Mouse (Mus musculus) intestine, postnatal 0 days (tissue): ENCODE results near the gene Gm17657. TPM values are rescaled to one million over a fixed set of nuclear protein-coding genes. Genes with fewer than 3 reads are reported as not detected.

Experiments used
- ATAC-seq: fragments of 200-750 bp; cut with Nextera tagmentation; 2 replicates; pipeline ENCODE4 v1.8.0; 2017; ENCODE audit warnings: mild to moderate bottlenecking, moderate TSS enrichment, moderate library complexity
- H3K27ac ChIP-seq: fragments of 300-500 bp; sonication (generic); 2 replicates; pipeline ENCODE4 v1.5.1; 2014; ENCODE audit warnings: mild to moderate bottlenecking, low read depth, low read length, moderate library complexity
- H3K27me3 ChIP-seq: fragments of 300-500 bp; sonication (generic); replicated peaks from 2 replicates; pipeline ENCODE4 v1.6.1; 2014; ENCODE audit warnings: low read length, mixed read lengths; ENCODE audit not compliant: control insufficient read depth, insufficient read depth
- H3K36me3 ChIP-seq: fragments of 300-500 bp; sonication (generic); 2 replicates; pipeline ENCODE4 v1.6.1; 2014; ENCODE audit warnings: mild to moderate bottlenecking, moderate library complexity; ENCODE audit not compliant: control insufficient read depth, insufficient read depth
- H3K4me1 ChIP-seq: fragments of 300-500 bp; sonication (generic); replicated peaks from 2 replicates; pipeline ENCODE4 v1.6.1; 2014; ENCODE audit warnings: antibody characterized with exemption, low read length, mixed read lengths; ENCODE audit not compliant: control insufficient read depth, insufficient read depth
- H3K4me2 ChIP-seq: fragments of 300-500 bp; sonication (generic); replicated peaks from 2 replicates; pipeline ENCODE4 v1.6.1; 2014; ENCODE audit warnings: low read depth, mild to moderate bottlenecking, moderate library complexity
- H3K4me3 ChIP-seq: fragments of 300-500 bp; sonication (generic); 2 replicates; pipeline ENCODE4 v1.5.1; 2014; ENCODE audit warnings: low read depth, low read length
- H3K9ac ChIP-seq: fragments of 300-500 bp; sonication (generic); 2 replicates; pipeline ENCODE4 v1.6.1; 2014; ENCODE audit warnings: mild to moderate bottlenecking, low read depth, low read length
- H3K9me3 ChIP-seq: fragments of 300-500 bp; sonication (generic); 2 replicates; pipeline ENCODE4 v1.6.1; 2016; ENCODE audit warnings: mixed run types; ENCODE audit not compliant: control insufficient read depth
- CTCF ChIP-seq: sonication (generic); IDR thresholded peaks from 2 replicates; pipeline ENCODE4 v1.5.1; 2016; ENCODE audit warnings: low read depth, mild to moderate bottlenecking, control low read depth, antibody characterized with exemption, moderate library complexity
- WGBS: fragments of 180-500 bp; shearing (Covaris S2); extraction: QIAGEN DNeasy Blood & Tissue Kit; methylation state at CpG from one replicate; pipeline ENCODE4 v1.1.7; 2014; 5-methylcytosine and 5-hydroxymethylcytosine counted together
- microRNA-seq: library from miRNA; unstranded; fragments of <30 nt; microRNA quantifications from one replicate; pipeline ENCODE4, GENCODE M21; 2016
- polyA plus RNA-seq: library from polyadenylated mRNA; unstranded; fragments of >200 nt; fragmentation: Nextera tagmentation; extraction: Ambion mirVana; gene quantifications from 2 replicates; pipeline ENCODE4 v1.2.1, GENCODE M21; 2015

Gm17657 gene
- polyA plus RNA-seq, 1 experiment from 2014 or later, result not detected

DNA sequence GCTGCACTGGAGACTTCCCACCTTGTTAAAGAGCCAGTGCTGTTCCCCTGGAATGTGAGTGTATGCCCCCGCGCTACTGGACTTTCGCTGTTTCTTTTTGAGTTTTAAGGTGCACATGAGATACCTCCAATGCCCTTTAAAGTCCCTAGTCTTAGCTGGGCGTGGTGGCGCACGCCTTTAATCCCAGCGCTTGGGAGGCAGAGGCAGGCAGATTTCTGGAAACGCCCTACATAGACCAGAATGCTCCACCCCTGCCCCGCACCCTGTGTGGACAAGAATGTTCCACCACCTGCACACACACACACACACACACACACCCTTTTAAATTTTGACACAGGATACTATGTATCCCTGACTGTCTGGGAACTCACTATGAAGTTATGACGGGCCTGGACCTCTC, 76.0 kb downstream of the Gm17657 start:
- Histone ChIP-seq H3K9ac (no peak overlapping the region), H3K9me3 (no peaks in the 10 kb centered on the region; the same call in 1 of the 2 replicates), H3K4me1 (no peaks in the 10 kb centered on the region), H3K36me3 (no peaks in the 10 kb centered on the region), H3K4me3 (no peak overlapping the region), H3K27me3 (no peaks in the 10 kb centered on the region), H3K27ac (no peak overlapping the region), H3K4me2 (no peak overlapping the region)
- WGBS, result 94% methylated on average over 10 of the region's 10 CpGs
- TF ChIP-seq CTCF, result no peak
- no peak for ATAC-seq

Small RNAs within 50 kb of the gene (microRNA-seq; reads per million reads assigned to microRNA genes)
- gene Mir7667, result not detected

Other genes starting within 250 kb of the Gm17657 start
- 0.73 and 0.76 TPM in 2 replicates for gene Pi16, start 232.0 kb downstream of the Gm17657 start, polyA plus RNA-seq
- 139 and 143 TPM in 2 replicates for gene Mtch1, start 201.7 kb downstream of the Gm17657 start, polyA plus RNA-seq
- 4.9 and 6.0 TPM in 2 replicates for gene Fgd2, start 188.7 kb downstream of the Gm17657 start, polyA plus RNA-seq
- 16.8 and 18.9 TPM in 2 replicates for gene Pim1, start 58.9 kb downstream of the Gm17657 start, polyA plus RNA-seq
- gene Tbc1d22b, start 147 bp upstream of the Gm17657 start, polyA plus RNA-seq, result 8.6 TPM in 2 replicates
- 0.16 TPM in 1 of 2 replicates, not detected in the other for gene Tmem217, start 2.7 kb upstream of the Gm17657 start, polyA plus RNA-seq
- gene Rnf8, start 65.2 kb upstream of the Gm17657 start, polyA plus RNA-seq, result 26.7 and 29.1 TPM in 2 replicates
- 0.81 and 0.82 TPM in 2 replicates for gene Gm28043, start 65.2 kb upstream of the Gm17657 start, polyA plus RNA-seq
- gene Cmtr1, start 111.0 kb upstream of the Gm17657 start, polyA plus RNA-seq, result 68.9 and 70.4 TPM in 2 replicates
- 5.9 and 6.6 TPM in 2 replicates for gene Ccdc167, start 167.4 kb upstream of the Gm17657 start, polyA plus RNA-seq